ENCODE assay signal across 8 mouse cellular contexts in genomic region chr19:36207735-36208288, GRCm38 (mm10).
DNase-seq lines count a peak whose midpoint lies in the region; ATAC-seq and TF ChIP-seq lines count a peak whose summit lies in the region.

No protein-coding gene starts in this region.

- peak; percentile 27; the same call in 1 of the 2 replicates for ATAC-seq in forebrain, postnatal 0 days
- no peak for ATAC-seq in kidney, postnatal 0 days (replicated peaks; ENCODE audit: low FRiP score, low read depth)
- no peak for ATAC-seq in liver, postnatal 0 days

- no peaks in the 10 kb centered on the region for H3K9me3 ChIP-seq in forebrain, postnatal 0 days (ENCODE audit: low read length)
- no peaks in the 10 kb centered on the region for H3K9me3 ChIP-seq in kidney, postnatal 0 days (replicated peaks; ENCODE audit: low read length)
- H3K9me3 ChIP-seq in liver, postnatal 0 days (ENCODE audit: low read length) = no peaks in the 10 kb centered on the region

- H3K27ac ChIP-seq in forebrain, postnatal 0 days (ENCODE audit: low read depth, low read length) = peak overlapping the region; percentile 57; the same call in 1 of the 2 replicates
- no peak overlapping the region for H3K27ac ChIP-seq in kidney, postnatal 0 days
- H3K27ac ChIP-seq in liver, postnatal 0 days (ENCODE audit: low read depth) = no peak overlapping the region

- intact Hi-C loops in heart, postnatal 36 days (cut with DNase I) = no loop called here

- H3K79me2 ChIP-seq in C2C12 (ENCODE audit: control insufficient read depth, insufficient read depth) = no peaks in the 10 kb centered on the region

- no peak overlapping the region for H3K9ac ChIP-seq in forebrain, postnatal 0 days
- no peak overlapping the region for H3K9ac ChIP-seq in kidney, postnatal 0 days (ENCODE audit: low read depth, low read length)
- H3K9ac ChIP-seq in liver, postnatal 0 days (replicated peaks) = no peak overlapping the region

- TF ChIP-seq EP300 in liver, postnatal 0 days (IDR thresholded peaks at IDR 0.05; ENCODE audit: low read depth) = no peak

- no peaks in the 10 kb centered on the region for H3K27me3 ChIP-seq in C2C12 (ENCODE audit: control insufficient read depth, insufficient read depth, insufficient read length)
- no peaks in the 10 kb centered on the region for H3K27me3 ChIP-seq in forebrain, postnatal 0 days (ENCODE audit: insufficient read depth, low read length)
- H3K27me3 ChIP-seq in kidney, postnatal 0 days (ENCODE audit: insufficient read depth, low read length) = no peaks in the 10 kb centered on the region
- no peaks in the 10 kb centered on the region for H3K27me3 ChIP-seq in liver, postnatal 0 days (ENCODE audit: insufficient read depth, low read length)

- no peaks in the 10 kb centered on the region for H3K79me3 ChIP-seq in C2C12 (ENCODE audit: low read depth)

- DNase-seq in heart, adult 11 months = peak; percentile 83
- DNase-seq in heart, postnatal 36 days = no peak
- DNase-seq in forebrain, postnatal 0 days = no peak
- peak; percentile 68 for DNase-seq in kidney, postnatal 0 days (ENCODE audit: low spot score)
- no peak for DNase-seq in liver, postnatal 0 days
- no peak for DNase-seq in spleen, adult 12 weeks (ENCODE audit: low spot score)
- DNase-seq in retina, postnatal 1 day = no peak

- H3K4me1 ChIP-seq in forebrain, postnatal 0 days (ENCODE audit: insufficient read depth) = 0 out of 2 replicates have a peak, but pooled peaks cover 4% of the 10 kb centered on the region
- H3K4me1 ChIP-seq in kidney, postnatal 0 days (replicated peaks; ENCODE audit: insufficient read depth, low read length) = no peaks in the 10 kb centered on the region
- no peaks in the 10 kb centered on the region for H3K4me1 ChIP-seq in liver, postnatal 0 days (ENCODE audit: insufficient read depth)

- no peak overlapping the region for H3K4me3 ChIP-seq in C2C12 (ENCODE audit: insufficient read depth, poor library complexity, severe bottlenecking)
- H3K4me3 ChIP-seq in forebrain, postnatal 0 days (ENCODE audit: low read depth, low read length) = no peak overlapping the region
- H3K4me3 ChIP-seq in kidney, postnatal 0 days (replicated peaks; ENCODE audit: low read depth, low read length) = no peak overlapping the region
- no peak overlapping the region for H3K4me3 ChIP-seq in liver, postnatal 0 days (ENCODE audit: low read depth, low read length)

- no peak overlapping the region for H3ac ChIP-seq in C2C12 (ENCODE audit: control insufficient read depth, insufficient read length, low read depth)

- no peak overlapping the region for H3K4me2 ChIP-seq in forebrain, postnatal 0 days (ENCODE audit: low read depth)
- H3K4me2 ChIP-seq in kidney, postnatal 0 days (ENCODE audit: low read length) = peak overlapping the region; percentile 10; the same call in 1 of the 2 replicates
- no peak overlapping the region for H3K4me2 ChIP-seq in liver, postnatal 0 days (ENCODE audit: low read depth, low read length)

- no peak for TF ChIP-seq CTCF in C2C12 (IDR thresholded peaks at IDR 0.05; ENCODE audit: control insufficient read depth, insufficient read depth, insufficient read length)
- TF ChIP-seq CTCF in forebrain, postnatal 0 days (IDR thresholded peaks at IDR 0.05; ENCODE audit: low read depth) = no peak
- peak; percentile 27; the same call in 1 of the 2 replicates for TF ChIP-seq CTCF in kidney, postnatal 0 days (IDR thresholded peaks at IDR 0.05; ENCODE audit: low read depth)
- TF ChIP-seq CTCF in liver, postnatal 0 days (IDR thresholded peaks at IDR 0.05; ENCODE audit: low read depth) = no peak

- WGBS in forebrain, postnatal 0 days = 20% methylated on average over 7 of the region's 7 CpGs
- WGBS in kidney, postnatal 0 days = 11% methylated on average over 7 of the region's 7 CpGs
- WGBS in liver, postnatal 0 days (ENCODE audit: insufficient replicate concordance) = 46% methylated on average over 7 of the region's 7 CpGs

- H3K36me3 ChIP-seq in C2C12 (ENCODE audit: control insufficient read depth, insufficient read depth) = no peaks in the 10 kb centered on the region
- no peaks in the 10 kb centered on the region for H3K36me3 ChIP-seq in forebrain, postnatal 0 days (ENCODE audit: insufficient read depth)
- H3K36me3 ChIP-seq in kidney, postnatal 0 days (ENCODE audit: insufficient read depth, low read length) = no peaks in the 10 kb centered on the region
- H3K36me3 ChIP-seq in liver, postnatal 0 days (replicated peaks; ENCODE audit: insufficient read depth, low read length) = no peaks in the 10 kb centered on the region

TF ChIP-seq in C2C12, 6 proteins besides CTCF, POLR2A, EP300 and RAD21:
- TF ChIP-seq MAX (IDR thresholded peaks at IDR 0.05) = peak; percentile 65
- TF ChIP-seq USF1 (IDR thresholded peaks at IDR 0.05; ENCODE audit: low read depth) = peak; percentile 31
- TF ChIP-seq FOSL1 (IDR thresholded peaks at IDR 0.05; ENCODE audit: insufficient read depth, low read length, poor library complexity, severe bottlenecking) = no peak
- TF ChIP-seq MYOD1 (IDR thresholded peaks at IDR 0.05; ENCODE audit: control insufficient read depth, insufficient read length, low read depth) = no peak
- no peak for TF ChIP-seq CEBPB (IDR thresholded peaks at IDR 0.05; ENCODE audit: low read depth)
- TF ChIP-seq MYOG (IDR thresholded peaks at IDR 0.05; ENCODE audit: control insufficient read depth, extremely low read depth, insufficient read length) = no peak

Comparison
In these comparisons a context has a peak if more than half of its experiments do, and no peak if none do; other contexts are left out.
1. DNase-seq: peak in heart, adult 11 months (single experiment) and kidney, postnatal 0 days (single experiment); none in heart, postnatal 36 days (0 of 2), forebrain, postnatal 0 days (single experiment), liver, postnatal 0 days (single experiment), spleen, adult 12 weeks (single experiment) and retina, postnatal 1 day (single experiment).